Mouse (Mus musculus): ENCODE measurements around the gene Lef1.

Lef1 gene

DNA sequence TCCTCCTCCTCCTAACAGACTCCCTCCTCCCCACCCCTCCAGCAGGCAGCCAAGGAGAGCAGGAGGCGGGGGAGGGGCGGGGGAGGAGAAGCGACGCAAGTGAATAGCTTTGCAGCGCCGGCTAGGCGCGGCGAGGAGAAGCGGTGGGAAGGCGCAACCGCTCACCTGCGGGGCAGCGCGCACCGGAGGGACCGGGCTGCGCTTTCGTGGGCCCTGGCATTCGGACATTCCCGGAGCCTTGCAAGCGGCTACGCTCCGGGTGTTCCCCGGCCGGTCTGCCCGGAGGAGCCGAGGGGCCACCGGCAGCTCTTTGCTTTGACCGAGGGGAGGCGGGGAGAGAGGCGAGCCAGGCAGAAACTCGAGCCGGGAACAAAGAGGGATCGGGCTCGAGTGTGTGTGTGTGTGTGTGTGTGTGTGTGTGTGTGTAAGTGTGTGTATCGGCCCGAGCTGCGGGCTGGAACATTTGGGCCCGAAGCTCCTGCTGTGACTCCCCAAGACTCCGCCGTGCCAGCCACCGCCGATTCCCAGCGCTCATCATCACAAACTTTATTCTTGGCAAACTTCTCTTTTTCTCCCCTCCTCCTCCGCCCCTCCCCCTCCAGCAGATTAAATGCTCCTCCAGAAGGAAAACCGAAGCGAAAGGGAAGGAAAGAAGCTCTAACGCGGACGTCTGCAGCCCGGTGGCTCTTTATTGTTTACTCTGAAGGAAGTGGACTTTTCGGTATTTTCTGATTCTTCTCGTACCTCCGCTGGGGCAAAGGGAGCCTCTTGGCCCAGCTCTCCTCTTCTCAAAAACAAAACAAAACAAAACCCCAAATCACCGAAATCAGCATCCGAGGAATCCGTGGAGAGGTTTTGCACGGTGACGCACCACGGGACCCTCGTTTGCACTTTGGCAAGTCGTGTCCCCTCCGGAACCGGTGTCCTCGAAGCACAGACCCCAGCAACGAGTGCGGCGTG, at the start of gene Lef1:
Lef1 (plus strand) TSS at position 281 of the 960 bp plus-strand sequence.
- no peak for ATAC-seq (ENCODE audit: insufficient number of reproducible peaks, low FRiP score, low TSS enrichment)

DNA sequence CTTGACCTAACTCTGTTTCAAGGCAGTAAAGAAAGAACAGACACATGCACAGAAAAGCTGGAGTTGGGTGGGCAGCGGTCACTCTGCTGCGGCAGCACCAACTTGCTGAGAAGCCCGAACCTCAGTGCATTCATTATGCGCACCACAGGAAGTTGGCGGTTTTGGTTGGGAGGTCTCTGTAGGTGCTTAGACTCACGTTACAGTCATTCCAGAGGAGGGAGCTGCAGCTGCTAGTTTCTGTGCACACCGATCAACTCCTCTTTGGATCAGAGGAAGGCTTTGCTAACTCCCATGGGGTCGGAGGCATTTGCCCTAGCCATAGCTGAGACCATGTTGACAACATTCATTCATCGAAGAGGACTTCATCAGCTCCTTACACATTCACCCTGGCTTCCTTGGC, 45.3 kb upstream of the Lef1 start:
- ATAC-seq (ENCODE audit: insufficient number of reproducible peaks, low FRiP score, low TSS enrichment), result no peak

DNA sequence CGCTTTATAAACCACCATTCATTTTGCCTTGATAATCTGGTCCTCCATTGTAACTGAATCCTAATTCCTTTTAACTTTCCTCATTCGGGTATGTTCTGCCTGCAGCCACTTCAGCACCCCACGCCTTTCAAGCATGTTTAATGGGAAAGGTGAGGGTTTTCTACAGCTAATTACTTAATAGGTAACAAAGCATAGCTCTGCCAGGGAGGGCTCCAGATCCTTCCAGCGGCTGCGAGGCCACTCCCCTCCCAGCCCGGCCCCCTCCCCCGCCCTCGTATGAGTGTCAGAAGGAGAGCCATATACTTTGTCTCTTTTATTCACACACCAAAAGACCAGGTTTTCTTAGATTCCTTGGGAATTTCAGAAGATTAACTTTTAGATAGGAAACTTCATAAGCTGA, 44.1 kb upstream of the Lef1 start:
- no peak for ATAC-seq (ENCODE audit: insufficient number of reproducible peaks, low FRiP score, low TSS enrichment)

DNA sequence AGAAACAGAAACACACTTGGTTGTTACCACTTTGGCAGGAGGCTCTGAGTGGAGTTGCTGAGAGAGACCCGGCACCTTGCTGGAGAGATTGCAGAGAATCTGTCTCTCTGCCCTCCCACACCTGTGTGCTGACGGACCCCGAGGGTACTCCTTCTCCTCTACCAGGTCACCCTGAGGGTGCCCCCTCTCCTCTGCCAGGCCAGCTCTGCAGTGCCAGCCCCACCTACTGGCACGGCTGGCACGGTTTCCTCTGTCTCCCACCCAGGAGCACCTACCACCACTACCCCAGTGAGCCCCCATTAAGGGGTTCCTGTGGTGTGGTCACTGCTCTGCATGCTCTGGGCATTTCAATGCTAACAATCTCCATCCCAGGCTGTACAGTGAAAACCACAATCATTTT, 42.3 kb upstream of the Lef1 start:
- ATAC-seq (ENCODE audit: insufficient number of reproducible peaks, low FRiP score, low TSS enrichment), result no peak

DNA sequence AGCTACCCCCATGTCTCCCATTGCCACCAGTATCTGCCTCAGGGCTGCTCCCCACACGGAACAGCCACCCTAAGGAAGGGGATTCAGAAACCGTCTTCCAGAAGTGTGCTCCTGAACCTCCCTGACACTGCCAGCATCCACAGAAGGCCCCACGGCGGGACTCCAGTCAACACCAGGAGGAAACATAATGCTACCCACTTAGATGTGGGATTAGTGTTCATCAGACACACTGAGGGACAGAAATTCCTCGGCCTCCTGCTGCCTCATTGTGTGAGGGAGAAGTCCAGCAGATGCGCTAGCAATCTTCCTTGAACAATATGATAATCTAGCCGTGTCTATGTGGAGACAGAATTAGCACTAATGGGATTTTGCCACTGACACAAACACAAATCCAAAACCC, 40.1 kb upstream of the Lef1 start:
- no peak for ATAC-seq (ENCODE audit: insufficient number of reproducible peaks, low FRiP score, low TSS enrichment)

DNA sequence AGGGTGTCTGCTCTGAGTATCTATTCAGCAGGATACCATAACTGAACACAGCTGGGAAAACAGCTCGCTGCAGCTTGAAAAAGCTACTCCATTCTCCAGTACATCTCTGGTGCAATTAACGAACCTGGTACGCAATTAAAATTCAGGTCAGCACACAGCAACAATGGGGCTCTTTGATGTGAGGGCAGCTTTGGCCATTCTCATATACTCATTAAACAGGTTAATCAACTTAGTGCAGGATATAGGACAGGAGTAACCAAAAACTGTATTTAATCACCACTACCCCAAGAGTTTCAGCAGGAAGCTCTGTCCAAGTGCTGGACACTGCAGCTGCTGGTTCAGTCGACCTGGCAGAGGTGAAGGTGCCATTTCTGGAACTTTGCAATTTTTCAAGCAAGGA, 37.6 kb upstream of the Lef1 start:
- ATAC-seq (ENCODE audit: insufficient number of reproducible peaks, low FRiP score, low TSS enrichment), result no peak

DNA sequence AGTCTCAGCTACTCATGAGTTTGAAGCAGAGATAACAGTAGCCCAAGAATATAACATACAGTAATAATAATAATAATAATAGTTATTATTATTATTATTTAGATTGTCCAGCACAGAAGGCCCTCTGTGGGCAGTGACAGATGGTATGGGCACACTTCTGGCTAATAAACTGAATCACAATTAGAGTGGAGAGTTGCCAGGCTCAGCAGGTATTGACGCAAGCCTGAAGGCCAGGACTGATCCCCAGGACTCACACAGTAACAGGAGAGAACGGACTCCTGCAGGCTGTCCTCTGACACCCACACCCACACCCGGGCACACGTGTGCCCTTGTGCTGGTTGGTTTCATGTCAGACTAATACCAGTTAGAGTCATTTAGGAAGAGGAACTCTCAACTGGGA, 36.3 kb upstream of the Lef1 start:
- no peak for ATAC-seq (ENCODE audit: insufficient number of reproducible peaks, low FRiP score, low TSS enrichment)

DNA sequence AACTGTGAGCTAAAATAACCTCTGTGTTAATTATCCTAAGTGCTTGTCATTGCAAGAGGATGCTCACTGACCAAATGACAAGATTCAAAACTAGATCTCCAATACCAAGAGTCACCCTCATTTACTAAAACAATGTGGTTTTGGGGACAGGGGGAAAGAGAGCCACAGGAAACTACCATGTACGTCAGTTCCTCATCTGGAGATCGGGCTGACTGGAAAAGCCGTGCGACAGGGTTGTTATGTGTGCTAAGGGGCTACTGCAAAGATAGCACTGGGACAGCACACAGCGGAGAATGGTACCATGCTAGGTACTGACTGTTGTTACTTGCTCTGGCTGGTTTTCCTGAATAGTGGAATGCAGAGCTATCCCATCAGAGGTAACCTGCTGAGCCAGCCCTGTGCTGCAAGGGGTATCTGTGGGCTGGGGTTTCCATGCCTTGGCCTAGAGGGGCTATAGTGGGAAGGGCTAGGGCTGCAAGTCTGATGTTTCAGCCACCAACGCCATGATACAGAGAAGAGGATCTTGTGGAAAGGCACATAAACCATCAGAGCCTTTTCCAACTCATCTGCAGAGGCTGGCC, 32.1 kb upstream of the Lef1 start:
- no peak for ATAC-seq (ENCODE audit: insufficient number of reproducible peaks, low FRiP score, low TSS enrichment)

DNA sequence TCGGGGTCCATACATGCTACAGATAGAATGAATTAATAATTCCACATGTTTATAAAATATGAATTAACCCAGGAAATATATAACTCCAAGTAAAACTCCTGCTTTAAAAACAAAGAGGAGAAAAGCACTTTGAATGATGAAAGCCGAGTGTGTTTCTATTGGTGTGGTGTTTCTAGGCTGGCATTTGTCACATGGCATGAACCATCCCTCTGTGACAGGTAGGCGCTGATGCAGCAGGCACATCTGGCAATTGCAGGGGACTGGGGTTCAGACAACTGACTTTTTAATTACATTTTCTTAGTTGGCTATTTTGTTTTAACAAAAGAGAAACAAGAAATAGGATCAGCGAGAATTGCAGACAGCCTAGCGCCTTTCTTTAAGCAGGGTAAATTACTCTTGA, 31.6 kb upstream of the Lef1 start:
- ATAC-seq (ENCODE audit: insufficient number of reproducible peaks, low FRiP score, low TSS enrichment), result no peak

DNA sequence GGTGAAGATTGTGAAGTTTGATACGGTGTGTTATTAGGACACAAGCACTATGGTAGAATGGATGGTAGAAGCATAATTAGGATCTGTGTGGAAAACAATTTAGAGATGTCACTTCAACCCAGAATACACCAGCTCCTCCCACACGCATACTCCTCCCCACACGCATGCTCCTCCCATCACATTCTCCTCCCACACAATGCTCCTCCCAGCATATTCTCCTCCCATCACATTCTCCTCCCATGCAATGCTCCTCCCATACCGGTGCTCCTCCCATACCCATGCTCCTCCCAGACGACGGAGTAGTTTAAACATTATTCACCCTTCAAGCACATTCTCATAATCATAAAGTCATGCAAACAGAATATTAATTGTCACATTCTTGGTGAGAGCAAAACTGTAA, 26.5 kb upstream of the Lef1 start:
- no peak for ATAC-seq (ENCODE audit: insufficient number of reproducible peaks, low FRiP score, low TSS enrichment)

DNA sequence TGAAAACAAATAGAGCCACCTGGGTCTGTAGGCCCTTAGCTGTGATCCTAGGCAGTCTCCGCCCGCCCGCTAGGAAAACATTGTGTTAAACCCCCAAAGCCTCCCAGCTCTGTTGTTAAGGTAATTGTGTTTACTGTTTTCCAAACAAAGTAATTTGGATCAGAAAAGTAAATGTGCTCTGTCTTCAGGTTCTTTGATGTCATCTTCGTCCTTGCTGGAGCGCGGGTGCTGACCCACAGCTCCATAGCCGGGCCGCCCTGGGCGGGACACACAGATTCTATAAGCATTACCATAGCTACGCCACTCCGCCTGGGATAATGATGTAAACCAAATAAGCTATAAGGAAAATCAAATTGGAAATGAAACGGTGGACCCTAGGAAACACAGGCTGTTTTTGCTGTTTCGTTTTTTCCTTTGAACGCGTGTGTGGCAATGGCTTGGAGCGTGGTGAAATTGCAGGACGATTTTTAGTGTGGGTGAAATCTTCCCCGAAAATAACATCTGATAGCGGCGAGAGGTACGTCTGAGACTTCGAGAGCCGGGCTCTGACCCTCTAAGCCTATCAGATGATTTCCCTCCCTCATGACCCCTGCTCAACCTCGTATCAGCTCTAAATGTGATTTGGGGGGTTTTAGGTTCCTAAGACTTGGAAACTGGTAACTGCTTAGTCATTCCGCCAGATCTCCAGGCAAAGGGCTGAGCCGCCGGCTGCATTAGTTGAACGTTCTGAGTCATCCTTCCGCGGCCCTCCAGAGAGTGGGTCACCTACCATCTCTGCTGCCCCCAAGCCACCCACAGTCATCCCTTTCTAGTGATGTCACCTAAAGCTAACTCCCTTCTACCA, 25.3 kb upstream of the Lef1 start:
- ATAC-seq (ENCODE audit: insufficient number of reproducible peaks, low FRiP score, low TSS enrichment), result no peak

DNA sequence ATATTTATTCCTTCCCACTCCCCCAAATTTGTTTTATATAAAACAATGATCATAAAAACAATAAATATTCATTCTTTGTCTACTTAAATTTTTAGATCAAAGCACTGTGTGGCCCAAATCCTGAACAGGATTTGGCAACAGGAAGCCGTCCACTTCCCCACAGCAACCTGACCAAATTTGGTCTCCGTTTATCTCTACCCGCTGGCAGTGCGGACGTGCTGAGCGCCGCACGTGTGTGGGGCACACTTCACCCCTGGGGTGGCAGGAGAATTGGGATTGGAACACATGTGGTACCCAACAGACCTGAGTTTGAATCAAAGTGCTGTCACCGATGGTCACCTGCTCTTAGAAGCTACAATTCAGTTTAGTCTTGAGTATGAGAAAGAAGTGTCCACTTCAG, 24.3 kb upstream of the Lef1 start:
- ATAC-seq (ENCODE audit: insufficient number of reproducible peaks, low FRiP score, low TSS enrichment), result no peak

DNA sequence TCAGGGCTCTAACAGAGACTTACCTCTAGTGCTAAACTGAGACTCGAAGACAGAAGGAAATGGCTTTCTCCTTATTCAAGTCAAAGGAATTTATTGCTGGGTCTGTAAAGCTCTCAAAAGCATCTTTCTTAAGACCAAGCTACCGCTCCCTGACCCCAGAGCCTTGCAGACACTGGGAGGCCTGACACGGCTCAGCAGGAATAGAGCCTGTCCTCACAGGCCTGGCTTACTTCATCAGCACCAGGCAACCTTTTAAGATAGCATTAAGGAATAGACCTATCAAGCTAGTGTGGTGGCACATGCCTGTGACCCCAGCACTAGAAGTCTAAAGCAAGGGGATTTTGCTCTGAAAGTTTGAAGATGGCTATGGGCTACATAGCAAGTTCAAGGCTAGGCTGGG, 20.6 kb upstream of the Lef1 start:
- no peak for ATAC-seq (ENCODE audit: insufficient number of reproducible peaks, low FRiP score, low TSS enrichment)

DNA sequence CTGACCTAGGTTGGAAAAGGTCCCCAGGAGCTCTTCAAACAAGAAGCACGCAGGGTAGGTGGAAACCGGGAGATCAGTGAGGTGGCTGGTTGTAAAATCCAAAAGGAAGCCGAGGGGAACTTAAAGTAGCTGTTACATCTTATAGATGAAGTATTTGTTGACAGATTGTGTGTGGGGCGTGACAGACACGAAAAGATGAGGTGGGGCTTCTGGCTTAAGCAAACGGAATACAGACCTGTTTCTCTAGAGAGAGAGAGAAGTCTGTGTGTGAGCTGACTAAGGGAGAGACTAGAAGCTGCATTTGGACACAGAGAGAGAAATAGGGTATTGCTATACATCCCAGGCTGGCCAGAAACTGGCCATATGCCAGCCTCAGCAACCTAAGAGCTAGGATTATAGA, 18.2 kb upstream of the Lef1 start:
- no peak for ATAC-seq (ENCODE audit: insufficient number of reproducible peaks, low FRiP score, low TSS enrichment)

DNA sequence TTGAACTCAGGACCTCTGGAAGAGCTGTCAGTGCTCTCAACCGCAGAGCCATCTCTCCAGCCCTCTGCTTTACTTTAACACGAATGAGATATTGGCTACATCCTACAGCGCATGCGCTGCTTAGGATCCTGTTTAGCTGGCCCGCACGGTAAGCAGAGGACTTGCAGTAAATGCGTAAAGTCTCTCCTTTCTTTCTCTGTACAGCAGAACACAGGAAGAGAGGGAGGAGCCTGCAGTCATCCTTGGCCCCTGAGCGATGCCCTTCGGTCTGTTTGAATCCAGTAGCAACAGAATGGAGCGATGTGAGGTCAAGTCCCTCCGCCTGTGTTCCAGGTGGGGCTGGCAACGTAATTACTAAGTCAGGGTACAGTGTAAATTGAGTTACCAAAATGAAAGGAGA, 16.5 kb upstream of the Lef1 start:
- ATAC-seq (ENCODE audit: insufficient number of reproducible peaks, low FRiP score, low TSS enrichment), result no peak

DNA sequence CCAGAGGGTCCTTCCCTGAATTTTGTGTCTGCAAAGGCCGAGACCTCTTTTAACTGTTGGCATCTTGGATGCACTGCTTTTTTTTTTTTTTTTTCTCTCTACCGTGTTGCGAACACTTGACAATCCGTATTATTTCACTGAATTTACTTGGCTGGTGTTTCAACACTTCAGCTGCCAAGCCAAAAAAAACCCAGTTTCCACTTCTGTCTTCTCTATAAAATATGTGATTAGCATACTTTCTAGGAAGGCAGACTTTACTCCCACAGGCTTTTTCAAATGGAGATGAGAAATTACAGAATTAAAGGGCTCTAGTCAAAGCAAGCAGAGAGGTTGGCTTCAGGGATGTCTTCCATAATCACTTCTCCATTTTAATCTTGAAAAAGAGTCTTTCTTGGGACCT, 14.2 kb upstream of the Lef1 start:
- ATAC-seq (ENCODE audit: insufficient number of reproducible peaks, low FRiP score, low TSS enrichment), result no peak

DNA sequence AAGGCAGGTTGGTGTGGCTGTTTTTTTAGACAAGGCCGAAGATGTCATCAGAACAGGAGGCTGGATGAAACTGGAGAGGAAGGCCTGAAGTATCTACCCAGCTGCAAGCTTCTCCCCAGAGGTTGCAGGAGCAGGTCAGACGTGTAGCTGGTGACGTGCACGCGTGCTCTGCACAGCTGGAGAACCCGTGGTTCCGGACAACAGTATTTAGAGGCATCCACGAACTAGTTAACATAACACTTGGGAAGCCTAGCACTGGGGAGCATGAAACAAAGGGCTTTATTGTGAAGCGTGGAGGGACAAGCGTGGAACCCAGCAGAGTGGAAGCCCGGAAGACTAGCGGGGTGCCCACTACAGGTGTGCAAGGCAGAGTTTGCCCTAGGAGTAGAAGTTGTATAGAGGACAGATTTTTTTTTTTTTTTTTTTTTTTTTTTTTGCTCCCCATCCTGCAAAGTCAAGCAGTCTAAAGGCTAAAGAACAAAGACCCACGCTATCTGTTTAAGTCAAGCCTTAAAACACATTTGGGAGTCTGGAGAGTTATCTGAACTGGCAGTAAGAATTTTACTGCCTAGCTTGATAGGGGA, 8.0 kb upstream of the Lef1 start:
- no peak for ATAC-seq (ENCODE audit: insufficient number of reproducible peaks, low FRiP score, low TSS enrichment)

DNA sequence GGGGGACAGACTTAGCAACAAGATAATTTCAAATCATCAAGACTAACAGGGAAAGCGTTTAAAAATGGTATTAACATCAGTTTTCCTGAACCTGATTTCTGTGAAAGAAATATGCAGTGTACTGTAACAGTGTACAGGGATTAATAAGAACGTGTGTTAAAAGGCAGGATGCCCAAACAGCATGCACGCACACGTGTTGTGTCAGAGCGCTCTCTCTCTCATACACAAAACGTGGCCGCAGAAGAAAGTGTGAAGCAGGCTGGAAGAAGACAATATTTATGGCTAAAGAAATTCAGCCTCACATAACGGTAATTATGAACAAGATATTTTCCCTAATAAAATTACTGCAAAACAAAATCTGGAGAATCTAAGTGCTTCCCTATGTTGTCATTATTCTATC, 4.9 kb upstream of the Lef1 start:
- ATAC-seq (ENCODE audit: insufficient number of reproducible peaks, low FRiP score, low TSS enrichment), result no peak

DNA sequence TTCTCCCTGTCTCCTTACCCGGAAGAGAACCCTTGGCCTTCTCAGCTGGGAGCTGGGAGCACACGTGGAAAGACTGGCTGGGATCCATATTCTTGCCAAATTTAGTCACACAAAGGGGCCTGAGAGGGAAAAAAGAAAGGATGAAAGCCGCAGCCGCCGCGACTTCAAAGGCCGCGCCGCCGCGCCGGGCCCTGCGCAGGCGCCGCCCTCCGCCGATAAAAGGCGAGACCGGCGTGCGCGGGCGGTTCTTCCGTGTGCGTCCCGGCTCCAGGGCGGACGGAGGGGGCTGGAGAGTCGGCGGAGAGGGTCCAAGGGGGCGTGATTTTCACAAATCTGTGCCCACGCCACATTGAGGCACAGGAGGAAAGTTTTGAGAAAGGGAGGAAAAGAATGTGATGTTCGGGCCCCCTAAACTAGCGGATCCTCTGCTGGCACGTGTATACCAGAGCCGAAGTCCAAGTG, 4.3 kb upstream of the Lef1 start:
- no peak for ATAC-seq (ENCODE audit: insufficient number of reproducible peaks, low FRiP score, low TSS enrichment)

DNA sequence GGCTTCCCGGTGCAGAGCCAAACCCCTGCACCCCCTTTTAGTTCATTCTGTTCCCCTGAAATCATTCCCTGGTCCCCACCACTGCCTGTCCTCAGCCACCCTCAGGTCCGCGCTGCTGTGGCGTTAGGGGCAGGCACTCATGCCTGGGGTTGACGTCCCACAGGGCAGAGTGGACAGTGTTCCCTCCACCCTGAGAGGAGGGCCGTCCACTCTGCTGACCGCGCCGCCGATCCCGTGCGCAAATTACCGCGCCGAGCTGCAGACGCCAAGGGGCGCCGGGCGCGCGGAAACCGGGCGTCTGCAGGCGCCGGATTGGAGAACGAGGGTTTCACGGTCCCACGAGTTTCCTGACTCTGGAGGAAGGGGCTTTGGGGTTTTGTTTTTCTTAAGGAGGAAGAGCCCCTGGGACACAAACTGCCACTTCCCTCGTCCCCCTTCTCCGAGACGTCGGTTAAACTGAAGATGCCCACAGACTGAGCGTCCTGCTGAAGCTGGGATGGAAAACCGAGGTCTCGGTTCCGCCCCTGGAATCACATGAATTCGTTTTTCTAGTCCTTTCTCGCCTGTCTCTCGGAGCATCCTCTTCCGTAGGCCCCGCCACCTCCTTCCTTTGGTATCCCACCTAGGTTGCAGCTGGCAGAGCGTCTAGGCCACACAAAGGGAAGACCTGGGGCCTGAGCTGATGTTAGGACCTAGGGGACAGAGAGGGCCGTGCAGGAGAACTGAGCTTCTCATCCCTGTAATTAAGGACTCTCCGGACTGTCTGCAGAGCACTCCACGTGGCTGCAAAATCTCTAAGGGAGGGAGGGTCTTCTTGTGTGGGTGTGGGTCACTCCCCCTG, 3.6 kb upstream of the Lef1 start:
- ATAC-seq (ENCODE audit: insufficient number of reproducible peaks, low FRiP score, low TSS enrichment), result no peak
